Mouse (Mus musculus) ovary, postnatal 14 days (tissue): ENCODE measurements around the gene U2surp.
"Not testable (repeated sequence)": the region's sequence is repeated elsewhere in the genome, so short reads cannot be mapped to it uniquely, and the experiment has no call there.

Experiments used
- DNase-seq: peaks from one replicate; pipeline ENCODE4 v3.0.0; 2022; ENCODE audit warnings: low spot score

The U2surp gene

GRCm38 (mm10) chr9:95539176-95539800, 27.5 kb upstream of the U2surp start:
- DNase-seq, result no peak

- no peak for DNase-seq
These were observed 22.0 kb upstream of the U2surp start for GRCm38 (mm10) chr9:95533817-95534216.

GRCm38 (mm10) chr9:95531144-95531543, 19.3 kb upstream of the U2surp start:
- no peak for DNase-seq

GRCm38 (mm10) chr9:95527676-95528075, 15.9 kb upstream of the U2surp start:
- no peak for DNase-seq

GRCm38 (mm10) chr9:95525961-95526360, 14.2 kb upstream of the U2surp start:
- DNase-seq, result no peak

GRCm38 (mm10) chr9:95525376-95525775, 13.6 kb upstream of the U2surp start:
- DNase-seq, result no peak

GRCm38 (mm10) chr9:95522561-95522960, 10.8 kb upstream of the U2surp start:
- no peak for DNase-seq

- no peak for DNase-seq
These were observed 9.8 kb upstream of the U2surp start for GRCm38 (mm10) chr9:95521566-95521965.

GRCm38 (mm10) chr9:95521031-95521430, 9.2 kb upstream of the U2surp start:
- no peak for DNase-seq

- no peak for DNase-seq
These were observed 8.8 kb upstream of the U2surp start for GRCm38 (mm10) chr9:95520563-95520962.

GRCm38 (mm10) chr9:95514361-95514760, 2.6 kb upstream of the U2surp start:
- DNase-seq, result not testable (repeated sequence)

- no peak for DNase-seq
These were observed 2.0 kb upstream of the U2surp start for GRCm38 (mm10) chr9:95513776-95514175.

- DNase-seq, result no peak
These were observed 685 bp upstream of the U2surp start for GRCm38 (mm10) chr9:95512331-95513030.

GRCm38 (mm10) chr9:95510693-95511404, 947 bp downstream of the U2surp start:
- no peak for DNase-seq

- no peak for DNase-seq
These were observed 6.1 kb downstream of the U2surp start for GRCm38 (mm10) chr9:95505666-95506065.

GRCm38 (mm10) chr9:95499848-95500247, 11.9 kb downstream of the U2surp start:
- DNase-seq, result no peak

GRCm38 (mm10) chr9:95495038-95495437, 16.8 kb downstream of the U2surp start:
- DNase-seq, result no peak

GRCm38 (mm10) chr9:95493393-95493792, 18.4 kb downstream of the U2surp start:
- no peak for DNase-seq

- no peak for DNase-seq
These were observed 21.8 kb downstream of the U2surp start for GRCm38 (mm10) chr9:95490003-95490402.

GRCm38 (mm10) chr9:95488861-95489260, 22.9 kb downstream of the U2surp start:
- DNase-seq, result no peak

GRCm38 (mm10) chr9:95479981-95480380, 31.8 kb downstream of the U2surp start:
- DNase-seq, result no peak

- no peak for DNase-seq
These were observed 33.4 kb downstream of the U2surp start for GRCm38 (mm10) chr9:95478443-95478842.

GRCm38 (mm10) chr9:95472926-95473325, 38.9 kb downstream of the U2surp start:
- no peak for DNase-seq
